Mouse (Mus musculus) liver, embryonic 11.5 days (tissue): ENCODE measurements around the gene Ncapd3. TPM values are rescaled to one million over a fixed set of nuclear protein-coding genes. Genes with fewer than 3 reads are reported as not detected.

ENCODE experiments used
- polyA plus RNA-seq: library from polyadenylated mRNA; unstranded; fragments of >200 nt; fragmentation: Nextera tagmentation; extraction: Ambion mirVana; gene quantifications from 2 replicates; pipeline ENCODE4 v1.2.1, GENCODE M21; 2014

Ncapd3 gene
- polyA plus RNA-seq, 1 experiment from 2014 or later, result 45.0 TPM

Other genes with a start within 250 kb of the Ncapd3 start
- gene Glb1l2, start 223.7 kb upstream of the Ncapd3 start, polyA plus RNA-seq, result 0.88 and 1.6 TPM in 2 replicates
- gene Glb1l3, start 169.3 kb upstream of the Ncapd3 start, polyA plus RNA-seq, result not detected in 2 replicates
- not detected in 2 replicates for gene Gm1110, start 107.1 kb upstream of the Ncapd3 start, polyA plus RNA-seq
- gene Acad8, start 30.6 kb upstream of the Ncapd3 start, polyA plus RNA-seq, result 23.7 and 23.9 TPM in 2 replicates
- gene Thyn1, start 30.5 kb upstream of the Ncapd3 start, polyA plus RNA-seq, result 130 and 143 TPM in 2 replicates
- gene Vps26b, start 110 bp upstream of the Ncapd3 start, polyA plus RNA-seq, result 29.2 and 31.7 TPM in 2 replicates
- 26.3 and 31.6 TPM in 2 replicates for gene Jam3, start 125.2 kb downstream of the Ncapd3 start, polyA plus RNA-seq